ENCODE assay signal across 8 mouse cellular contexts in genomic region chr10:68541139-68541942, GRCm38 (mm10). TPM values are rescaled to one million over a fixed set of nuclear protein-coding genes. Genes with fewer than 3 reads are reported as not detected.
A peak's percentile ranks its signal among the peaks of the same experiment; 100 is the strongest.
DNase-seq lines count a peak whose midpoint lies in the region; TF ChIP-seq lines count a peak whose summit lies in the region.

Gene Cabcoco1 (minus strand): TSS chr10:68541896.

- H3K27me3 ChIP-seq in ES-Bruce4 (ENCODE audit: control insufficient read depth, insufficient read depth, low read length, poor library complexity, severe bottlenecking) = no peaks in the 10 kb centered on the region

- TF ChIP-seq CTCF in ES-Bruce4 (IDR thresholded peaks at IDR 0.05; ENCODE audit: low read depth, low read length) = no peak
- no peak for TF ChIP-seq CTCF in left cerebral cortex, adult 2 months (IDR thresholded peaks at IDR 0.05)

- no peak for TF ChIP-seq POLR2A in ES-Bruce4 (IDR thresholded peaks at IDR 0.05; ENCODE audit: insufficient read depth, low read length)

- intact Hi-C loops in left cerebral cortex, adult 2 months (cut with DNase I) = loop anchor here (10.0 kb wide), 1 partner anchor 267 kb away; the partner anchor contains the start of gene Arid5b

- H3K9me3 ChIP-seq in ES-Bruce4 (replicated peaks; ENCODE audit: control insufficient read depth, insufficient read depth, low read length, poor library complexity, severe bottlenecking) = no peaks in the 10 kb centered on the region

- no peak within 1 kb of the TSS for H3K4me3 ChIP-seq in ES-Bruce4 (ENCODE audit: low read depth, low read length)
- peak within 1 kb of the TSS; percentile 52 for H3K4me3 ChIP-seq in left cerebral cortex, adult 2 months

- H3K4me1 ChIP-seq in ES-Bruce4 (ENCODE audit: control insufficient read depth, insufficient read depth, low read length) = no peaks in the 10 kb centered on the region

- no peaks in the 10 kb centered on the region for H3K36me3 ChIP-seq in ES-Bruce4 (ENCODE audit: control insufficient read depth, insufficient read depth, low read length, poor library complexity, severe bottlenecking)

- TF ChIP-seq EP300 in ES-Bruce4 (IDR thresholded peaks at IDR 0.05; ENCODE audit: insufficient read depth, low read depth, low read length) = 0 out of 2 replicates have a peak, but pooled peaks have one; percentile 53

- DNase-seq in cerebellum, adult 9-11 months = peak; percentile 5
- peak; percentile 60 to 64 for DNase-seq in frontal cortex, postnatal 14 days (ENCODE audit: low spot score in 2 of 2)
- DNase-seq in induced T-regulatory cell, adult 2 months (ENCODE audit: low read depth) = peak; percentile 95
- peak; percentile 68 to 71 for DNase-seq in left cerebral cortex, adult 2 months (ENCODE audit: extremely low spot score in 1 of 2, low spot score in 2 of 2)
- DNase-seq in lung, postnatal 36 days = peak; percentile 77
- DNase-seq in retina, postnatal 1 day = peak; percentile 52
- DNase-seq in thymus, postnatal 4 days = peak; percentile 92

- H3K27ac ChIP-seq in ES-Bruce4 (ENCODE audit: insufficient read depth, low read length) = no peak within 1 kb of the TSS
- peak within 1 kb of the TSS; percentile 84 for H3K27ac ChIP-seq in left cerebral cortex, adult 2 months

- no peak within 1 kb of the TSS for H3K9ac ChIP-seq in ES-Bruce4 (ENCODE audit: low read depth, poor library complexity, severe bottlenecking)

RNA-seq across cellular contexts. Expression of gene Cabcoco1, which starts in this region (rescaled TPM):
- not detected in 2 replicates for polyA plus RNA-seq in ES-Bruce4 (2011; ENCODE audit: insufficient read depth, insufficient read length, low read depth, missing spikeins)
- 1 to 10 TPM; 1.7 to 1.8 TPM for total RNA-seq in left cerebral cortex, adult 2 months (2021)

Comparison
In these comparisons a context has a peak if more than half of its experiments do, and no peak if none do; other contexts are left out.
1. DNase-seq: peak in every context shown above with its lines; median percentile 95 in induced T-regulatory cell, adult 2 months; 92 in thymus, postnatal 4 days; 77 in lung, postnatal 36 days; 70 in left cerebral cortex, adult 2 months; 62 in frontal cortex, postnatal 14 days; 52 in retina, postnatal 1 day; 5 in cerebellum, adult 9-11 months.